Mouse (Mus musculus): ENCODE measurements at regions not wholly inside any gene's neighbourhood (a gene's known extent, or its start where the extent isn't known, plus 50 kb on each side); places are given as distances from the start of the nearest gene placed in this dataset.

DNA sequence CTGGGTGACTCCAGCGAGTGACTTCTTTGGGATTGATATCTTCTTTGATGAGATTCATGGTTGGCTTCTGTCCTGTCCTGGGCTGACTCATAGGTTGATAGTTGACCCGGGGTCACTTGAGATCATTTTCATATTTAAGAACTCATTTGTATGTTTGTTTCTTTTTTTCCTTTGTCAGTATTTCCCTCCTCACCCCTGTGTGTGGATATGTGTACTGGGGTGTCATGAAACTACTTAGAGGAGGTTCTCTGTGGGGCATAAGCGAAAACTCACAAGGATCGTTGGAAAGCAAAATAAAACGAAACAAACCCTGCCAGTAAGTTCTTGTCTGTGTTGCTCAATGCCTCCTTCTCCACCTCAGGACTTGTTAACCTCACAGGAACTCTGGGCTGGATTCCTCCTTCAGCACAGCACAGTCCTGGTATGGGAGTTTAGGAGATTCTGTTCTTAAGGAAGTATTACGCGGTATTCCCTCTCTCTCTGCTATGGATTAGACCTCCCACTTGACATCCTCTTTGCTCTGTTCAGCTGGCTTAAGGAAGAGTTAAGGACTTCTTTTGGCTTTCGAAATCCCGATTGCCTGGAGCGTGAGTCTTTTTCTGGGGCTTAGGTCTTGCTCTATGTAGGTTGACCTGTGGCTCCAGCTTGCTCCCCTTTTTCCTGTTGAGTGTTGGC is 1243.2 kb upstream of the A1bg start:
- TF ChIP-seq CTCF (IDR thresholded peaks at IDR 0.05; ENCODE audit: control insufficient read depth, insufficient read depth, insufficient replicate concordance, low read depth, low read length) = no peak
- no peak for TF ChIP-seq POLR2A (IDR thresholded peaks at IDR 0.05; ENCODE audit: control insufficient read depth, low read depth, low read length)

All from testis, adult 2 months (tissue).